Mouse (Mus musculus) limb, embryonic 14.5 days (tissue): ENCODE measurements around the gene Sez6l2. TPM values are rescaled to one million over a fixed set of nuclear protein-coding genes. Genes with fewer than 3 reads are reported as not detected.

ENCODE experiments used
- ATAC-seq: fragments of 200-750 bp; cut with Nextera tagmentation; 2 replicates; pipeline ENCODE4 v1.8.0; 2017; ENCODE audit warnings: low read depth, moderate number of reproducible peaks, moderate TSS enrichment; ENCODE audit not compliant: low FRiP score
- DNase-seq: peaks from one replicate; pipeline ENCODE4 v3.0.0-alpha.2; 2015; ENCODE audit warnings: low spot score
- H3K27ac ChIP-seq: fragments of 300-500 bp; sonication (generic); replicated peaks from 2 replicates; pipeline ENCODE4 v1.5.1; 2014; ENCODE audit warnings: low read depth, mild to moderate bottlenecking, low read length, moderate library complexity, mixed read lengths
- H3K27me3 ChIP-seq: fragments of 300-500 bp; sonication (generic); 2 replicates; pipeline ENCODE4 v1.6.1; 2014; ENCODE audit warnings: low read length, mixed read lengths; ENCODE audit not compliant: control insufficient read depth, insufficient read depth
- H3K36me3 ChIP-seq: fragments of 300-500 bp; sonication (generic); 2 replicates; pipeline ENCODE4 v1.6.1; 2014; ENCODE audit warnings: mild to moderate bottlenecking, low read length, moderate library complexity, mixed read lengths; ENCODE audit not compliant: control insufficient read depth, insufficient read depth
- H3K4me1 ChIP-seq: fragments of 300-500 bp; sonication (generic); 2 replicates; pipeline ENCODE4 v1.6.1; 2014; ENCODE audit warnings: antibody characterized with exemption, low read length, mixed read lengths; ENCODE audit not compliant: control insufficient read depth, insufficient read depth
- H3K4me2 ChIP-seq: fragments of 300-500 bp; sonication (generic); replicated peaks from 2 replicates; pipeline ENCODE4 v1.6.1; 2014; ENCODE audit warnings: low read depth, mild to moderate bottlenecking, low read length, moderate library complexity; ENCODE audit not compliant: severe bottlenecking
- H3K4me3 ChIP-seq: fragments of 300-500 bp; sonication (generic); replicated peaks from 2 replicates; pipeline ENCODE4 v1.5.1; 2014; ENCODE audit warnings: low read length
- H3K9ac ChIP-seq: fragments of 300-500 bp; sonication (generic); 2 replicates; pipeline ENCODE4 v1.6.1; 2014; ENCODE audit warnings: mild to moderate bottlenecking, low read depth, low read length, moderate library complexity; ENCODE audit not compliant: severe bottlenecking
- H3K9me3 ChIP-seq: fragments of 300-500 bp; sonication (generic); 2 replicates; pipeline ENCODE4 v1.6.1; 2016; ENCODE audit warnings: low read length; ENCODE audit not compliant: control insufficient read depth
- POLR2A ChIP-seq: fragments of 200-500 bp; IDR thresholded peaks from 2 replicates; pipeline ENCODE4 v1.8.0; 2012; ENCODE audit warnings: inconsistent platforms, mild to moderate bottlenecking, moderate library complexity, borderline replicate concordance; ENCODE audit not compliant: insufficient read depth, insufficient read length; ENCODE audit errors: extremely low read depth
- WGBS: fragments of 180-500 bp; shearing (Covaris S2); extraction: QIAGEN DNeasy Blood & Tissue Kit; methylation state at CpG from one replicate; pipeline ENCODE4 v1.1.7; 2014; 5-methylcytosine and 5-hydroxymethylcytosine counted together
- polyA plus RNA-seq, 2 experiments: library from polyadenylated mRNA; depleted of rRNA in 1 of 2; stranded (reverse) in 1 of 2; unstranded in 1 of 2; fragments of >200 nt; fragmentation: Nextera tagmentation in 1 of 2; extraction: Ambion mirVana in 1 of 2; gene quantifications; 2 replicates each; pipeline versions ENCODE4 v1.2.1 to v1.2.3; 2012 to 2014

Sez6l2 gene
- polyA plus RNA-seq, 2 experiments: 1.6 to 2.5 TPM

DNA sequence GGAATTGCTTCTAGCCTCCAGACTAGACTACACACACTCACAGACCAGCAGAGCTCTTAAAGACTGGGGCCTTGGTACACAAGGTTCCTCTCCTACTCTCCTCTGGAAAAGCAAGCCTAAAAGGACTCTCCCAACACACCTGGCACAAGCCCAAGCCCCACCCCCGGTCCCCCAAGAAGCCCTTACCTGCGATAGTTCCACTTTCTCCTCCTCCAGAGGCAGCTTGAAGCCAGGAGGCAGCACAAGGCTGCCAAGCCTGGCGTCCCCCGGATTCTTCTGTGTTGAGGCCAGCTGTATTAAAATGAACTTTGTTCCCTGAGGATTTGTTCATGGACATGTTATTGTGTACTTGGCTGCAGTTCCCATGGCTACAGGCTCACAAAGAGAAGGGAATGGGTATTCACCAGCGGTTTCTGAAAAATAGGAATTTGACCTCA, 27.7 kb upstream of the Sez6l2 start, which contains the start of gene Tmem219:
Tmem219 (minus strand) TSS at position 294 of the 437 bp plus-strand sequence.
- H3K27ac ChIP-seq: peak within 1 kb of the TSS; percentile 6; the same call in 1 of the 2 replicates
- H3K9ac ChIP-seq: 0 out of 2 replicates have a peak within 1 kb of the TSS, but pooled peaks have one; percentile 6
- no peaks in the 10 kb centered on the region for H3K4me1 ChIP-seq
- ATAC-seq (peak; percentile 78), DNase-seq (peak; percentile 81)
- H3K36me3 ChIP-seq: no peaks in the 10 kb centered on the region
- H3K4me2 ChIP-seq: no peak within 1 kb of the TSS
- no peak for TF ChIP-seq POLR2A
- no peaks in the 10 kb centered on the region for H3K27me3 ChIP-seq
- WGBS: 40% methylated on average over 5 of the region's 5 CpGs
- H3K4me3 ChIP-seq: no peak within 1 kb of the TSS
- H3K9me3 ChIP-seq: no peaks in the 10 kb centered on the region

DNA sequence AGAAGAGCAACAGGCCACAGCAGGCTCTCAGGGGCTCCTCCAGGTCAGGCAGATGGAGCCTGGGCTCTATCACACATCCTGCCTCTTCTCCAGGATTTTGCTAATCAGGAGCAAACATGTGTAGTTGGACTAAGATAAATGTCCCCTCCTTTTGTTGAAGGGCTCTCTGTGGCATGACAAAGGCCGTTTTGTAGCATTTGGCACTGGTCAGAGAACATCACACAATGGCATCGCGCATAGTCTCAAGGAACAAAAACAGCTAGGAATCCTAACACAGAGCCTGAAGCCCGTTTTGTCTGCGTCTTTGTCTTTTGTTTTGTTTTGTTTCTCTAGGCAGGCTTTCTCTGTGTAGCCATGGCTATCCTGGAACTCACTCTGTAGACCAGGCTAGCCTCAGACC, 26.4 kb upstream of the Sez6l2 start:
- H3K4me1 ChIP-seq: no peaks in the 10 kb centered on the region
- WGBS: 79% methylated on average over 5 of the region's 5 CpGs
- ATAC-seq (no peak), DNase-seq (no peak)
- no peak overlapping the region for H3K27ac ChIP-seq
- no peaks in the 10 kb centered on the region for H3K36me3 ChIP-seq
- H3K9me3 ChIP-seq: no peaks in the 10 kb centered on the region
- H3K4me2 ChIP-seq: no peak overlapping the region
- no peaks in the 10 kb centered on the region for H3K27me3 ChIP-seq
- no peak overlapping the region for H3K9ac ChIP-seq
- no peak for TF ChIP-seq POLR2A
- no peak overlapping the region for H3K4me3 ChIP-seq

DNA sequence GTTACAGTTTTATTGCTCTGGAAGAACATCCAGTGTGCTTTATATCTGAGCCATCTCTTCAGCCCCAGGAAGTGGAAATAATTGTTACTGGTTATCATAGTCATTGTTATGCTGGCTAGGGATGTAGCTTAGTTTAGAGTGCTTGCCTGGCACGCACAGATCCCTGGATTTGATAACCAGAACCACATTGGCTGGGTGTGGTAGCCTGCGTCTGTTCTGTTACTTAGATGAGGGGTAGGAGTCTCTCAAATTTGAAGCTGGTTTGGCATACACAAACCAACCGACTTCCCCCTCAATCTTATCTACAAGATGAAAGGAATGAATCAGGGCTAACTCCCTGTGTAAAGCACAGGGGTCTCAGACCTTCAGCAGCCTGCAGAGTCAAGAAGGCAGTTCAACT, 24.1 kb upstream of the Sez6l2 start:
- Histone ChIP-seq H3K27me3 (no peaks in the 10 kb centered on the region), H3K4me3 (no peak overlapping the region), H3K4me1 (peaks cover 9% of the 10 kb centered on the region), H3K9me3 (no peaks in the 10 kb centered on the region), H3K4me2 (no peak overlapping the region), H3K9ac (no peak overlapping the region), H3K27ac (no peak overlapping the region), H3K36me3 (peaks cover 7% of the 10 kb centered on the region)
- WGBS: 18% methylated on average over 3 of the region's 3 CpGs
- no peak for ATAC-seq
- TF ChIP-seq POLR2A: no peak
- no peak for DNase-seq

DNA sequence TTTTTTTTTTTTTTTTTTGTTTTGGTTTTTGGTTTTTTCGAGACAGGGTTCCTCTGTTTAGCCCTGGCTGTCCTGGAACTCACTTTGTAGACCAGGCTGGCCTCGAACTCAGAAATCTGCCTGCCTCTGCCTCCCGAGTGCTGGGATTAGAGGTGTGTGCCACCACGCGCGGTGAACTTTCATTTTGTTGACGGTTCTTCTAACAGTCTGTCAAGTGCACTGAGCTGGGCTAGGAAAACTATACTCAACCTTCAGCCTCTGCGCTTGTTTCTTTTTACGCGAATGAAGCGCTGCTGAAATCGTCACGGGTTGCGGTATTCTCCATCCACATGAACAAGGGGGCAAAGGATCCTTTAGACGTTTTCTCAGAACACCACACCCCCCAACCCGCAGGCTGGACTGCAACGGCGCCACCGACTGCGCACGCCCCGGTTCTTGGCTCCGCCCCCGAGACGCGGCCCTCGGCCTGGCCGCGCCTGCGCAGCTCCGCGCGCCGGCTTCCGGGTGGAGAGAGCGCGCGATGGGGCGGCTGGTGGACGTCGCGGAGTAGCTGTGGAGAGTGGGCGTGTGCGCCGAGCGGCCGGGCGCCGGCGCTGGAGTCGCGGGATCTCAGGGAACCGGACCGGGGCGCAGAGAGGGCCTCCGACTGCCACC, 21.9 kb upstream of the Sez6l2 start, which contains the start of gene Kctd13:
Kctd13 (plus strand) TSS at position 496 of the 654 bp plus-strand sequence.
- peak; percentile 89; the same call in 1 of the 2 replicates for TF ChIP-seq POLR2A
- Histone ChIP-seq H3K4me2 (peak within 1 kb of the TSS; percentile 91), H3K36me3 (peaks cover 13% of the 10 kb centered on the region), H3K27me3 (no peaks in the 10 kb centered on the region), H3K9me3 (no peaks in the 10 kb centered on the region), H3K27ac (peak within 1 kb of the TSS; percentile 68; the same call in 1 of the 2 replicates), H3K9ac (peak within 1 kb of the TSS; percentile 81), H3K4me3 (peak within 1 kb of the TSS; percentile 85), H3K4me1 (peaks cover 9% of the 10 kb centered on the region)
- whole genome bisulfite sequencing: 3% methylated on average over 48 of the region's 56 CpGs
- ATAC-seq: peak; percentile 97
- DNase-seq: peak; percentile 91

DNA sequence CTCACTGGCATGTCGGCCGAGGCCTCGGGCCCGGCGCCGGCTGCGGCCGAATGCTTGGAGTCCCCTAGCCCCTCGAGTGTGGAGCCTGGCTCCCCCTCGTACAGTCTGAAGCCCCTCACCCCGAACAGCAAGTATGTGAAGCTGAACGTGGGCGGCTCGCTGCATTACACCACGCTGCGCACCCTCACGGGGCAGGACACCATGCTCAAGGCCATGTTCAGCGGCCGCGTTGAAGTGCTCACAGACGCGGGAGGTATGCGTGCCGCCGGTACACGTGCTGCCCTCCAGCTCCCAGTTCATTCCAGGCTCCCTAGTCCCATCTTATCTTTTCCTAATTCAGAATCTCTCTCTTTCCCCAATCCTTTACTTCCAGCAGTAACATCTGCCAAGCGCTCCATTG, 21.3 kb upstream of the Sez6l2 start:
- Histone ChIP-seq H3K9me3 (no peaks in the 10 kb centered on the region), H3K4me3 (peak overlapping the region; percentile 85), H3K27me3 (no peaks in the 10 kb centered on the region), H3K4me1 (peaks cover 9% of the 10 kb centered on the region), H3K27ac (peak overlapping the region; percentile 68; the same call in 1 of the 2 replicates), H3K9ac (peak overlapping the region; percentile 81), H3K4me2 (peak overlapping the region; percentile 91), H3K36me3 (peaks cover 13% of the 10 kb centered on the region)
- DNase-seq (no peak), ATAC-seq (peak; percentile 70)
- no peak for TF ChIP-seq POLR2A
- under 1% methylated on average over 11 of the region's 27 CpGs for WGBS
